Mouse (Mus musculus) CH12.LX (cell line): ENCODE data around the gene Dctpp1.

ENCODE experiments used
- CTCF ChIP-seq, 2 experiments: IDR thresholded peaks in 1 of 2; conservative IDR thresholded peaks in 1 of 2; 2 replicates each; pipeline ENCODE4 v1.5.1; 2011 to 2012; ENCODE audit warnings: low read depth in 2 of 2, low read length in 2 of 2, improper control_type of control experiment in 1 of 2, inconsistent platforms in 1 of 2, mild to moderate bottlenecking in 1 of 2, moderate library complexity in 1 of 2
- EP300 ChIP-seq: IDR thresholded peaks from 2 replicates; pipeline ENCODE4 v1.6.1; 2011; ENCODE audit warnings: low read length, improper control_type of control experiment
- GABPA ChIP-seq: IDR thresholded peaks from 2 replicates; pipeline ENCODE4 v1.6.1; 2012; ENCODE audit warnings: low read depth, low read length, improper control_type of control experiment, inconsistent platforms; ENCODE audit not compliant: insufficient replicate concordance
- HCFC1 ChIP-seq: IDR thresholded peaks from 2 replicates; pipeline ENCODE4 v1.6.1; 2012; ENCODE audit warnings: low read depth, mild to moderate bottlenecking, inconsistent platforms, low read length, improper control_type of control experiment
- JUN ChIP-seq: IDR thresholded peaks from 2 replicates; pipeline ENCODE4 v1.6.1; 2011; ENCODE audit warnings: low read depth, mild to moderate bottlenecking, low read length, improper control_type of control experiment, moderate library complexity; ENCODE audit not compliant: insufficient read depth
- KAT2A ChIP-seq: IDR thresholded peaks from 2 replicates; pipeline ENCODE4 v1.6.1; 2012; ENCODE audit warnings: low read length, improper control_type of control experiment, inconsistent platforms; ENCODE audit not compliant: insufficient replicate concordance
- MAFK ChIP-seq: IDR thresholded peaks from 2 replicates; pipeline ENCODE4 v1.6.1; 2011; ENCODE audit warnings: low read length, improper control_type of control experiment; ENCODE audit not compliant: insufficient replicate concordance
- MAZ ChIP-seq: IDR thresholded peaks from 2 replicates; pipeline ENCODE4 v1.6.1; 2012; ENCODE audit warnings: low read depth, mild to moderate bottlenecking, inconsistent platforms, low read length, improper control_type of control experiment, moderate library complexity
- MEF2A ChIP-seq: IDR thresholded peaks from 2 replicates; pipeline ENCODE4 v1.6.1; 2014; ENCODE audit warnings: low read depth, mild to moderate bottlenecking, inconsistent platforms, low read length, improper control_type of control experiment, borderline replicate concordance
- POLR2A ChIP-seq: IDR thresholded peaks from 2 replicates; pipeline ENCODE4 v1.6.1; 2011; ENCODE audit warnings: low read depth, mild to moderate bottlenecking, improper control_type of control experiment, low read length
- TBP ChIP-seq: conservative IDR thresholded peaks from 2 replicates; pipeline ENCODE4 v1.6.1; 2011; ENCODE audit warnings: low read depth, low read length, improper control_type of control experiment
- TCF12 ChIP-seq: IDR thresholded peaks from 2 replicates; pipeline ENCODE4 v1.6.1; 2014; ENCODE audit warnings: low read depth, mild to moderate bottlenecking, inconsistent platforms, low read length, improper control_type of control experiment
- ZKSCAN1 ChIP-seq: IDR thresholded peaks from 2 replicates; pipeline ENCODE4 v1.6.1; 2012; ENCODE audit warnings: low read depth, inconsistent platforms, low read length, improper control_type of control experiment, borderline replicate concordance
- ZNF384 ChIP-seq: IDR thresholded peaks from 2 replicates; pipeline ENCODE4 v1.6.1; 2012; ENCODE audit warnings: low read depth, low read length, improper control_type of control experiment, inconsistent platforms

GRCm38 (mm10) chr7:127218670-127219069 lies 41.8 kb downstream of the Dctpp1 start:
- TF ChIP-seq TCF12 (no peak), POLR2A (no peak), CTCF (conservative IDR thresholded peaks at IDR 0.05 in 1 of 2, IDR thresholded peaks at IDR 0.05 in 1 of 2; ENCODE audit: low read depth in 2 of 2, low read length in 2 of 2) (no peak), EP300 (no peak), MEF2A (no peak), ZNF384 (peak; percentile 51; the same call in 1 of the 2 replicates), MAFK (no peak), GABPA (no peak), JUN (no peak), HCFC1 (no peak), MAZ (no peak), TBP (no peak), KAT2A (no peak), ZKSCAN1 (no peak)
